Mouse (Mus musculus): ENCODE measurements around the gene Zfp385a. TPM values are rescaled to one million over a fixed set of nuclear protein-coding genes. Genes with fewer than 3 reads are reported as not detected.

The Zfp385a gene
- 1 to 10 TPM; 6.7 to 9.5 (median 8.8) TPM for total RNA-seq (2022)

- DNase-seq (ENCODE audit: low spot score): no peak
Measured at GRCm38 (mm10) chr15:103339961-103340337, at the start of gene Zfp385a. TSS of gene Zfp385a (minus strand) at chr15:103340093.

GRCm38 (mm10) chr15:103388556-103389145, 48.8 kb upstream of the Zfp385a start:
- DNase-seq (ENCODE audit: low spot score): peak; percentile 51

GRCm38 (mm10) chr15:103383771-103384488, 44.0 kb upstream of the Zfp385a start:
- DNase-seq (ENCODE audit: low spot score): peak; percentile 86

- DNase-seq (ENCODE audit: low spot score): peak; percentile 82
Measured at GRCm38 (mm10) chr15:103382795-103383406, 43.0 kb upstream of the Zfp385a start.

- DNase-seq (ENCODE audit: low spot score): no peak
Measured at GRCm38 (mm10) chr15:103382075-103382474, 42.2 kb upstream of the Zfp385a start.

- no peak for DNase-seq (ENCODE audit: low spot score)
Measured at GRCm38 (mm10) chr15:103378665-103379356, 38.9 kb upstream of the Zfp385a start.

GRCm38 (mm10) chr15:103377752-103378664, 38.1 kb upstream of the Zfp385a start:
- no peak for DNase-seq (ENCODE audit: low spot score)

- DNase-seq (ENCODE audit: low spot score): no peak
Measured at GRCm38 (mm10) chr15:103376837-103377269, 37.0 kb upstream of the Zfp385a start.

- no peak for DNase-seq (ENCODE audit: low spot score)
Measured at GRCm38 (mm10) chr15:103375112-103375800, 35.4 kb upstream of the Zfp385a start.

- DNase-seq (ENCODE audit: low spot score): no peak
Measured at GRCm38 (mm10) chr15:103372461-103372860, 32.6 kb upstream of the Zfp385a start.

- no peak for DNase-seq (ENCODE audit: low spot score)
Measured at GRCm38 (mm10) chr15:103371741-103372140, 31.8 kb upstream of the Zfp385a start.

GRCm38 (mm10) chr15:103371208-103371607, 31.3 kb upstream of the Zfp385a start:
- no peak for DNase-seq (ENCODE audit: low spot score)

- DNase-seq (ENCODE audit: low spot score): no peak
Measured at GRCm38 (mm10) chr15:103370462-103370861, 30.6 kb upstream of the Zfp385a start.

- DNase-seq (ENCODE audit: low spot score): no peak
Measured at GRCm38 (mm10) chr15:103369123-103369522, 29.2 kb upstream of the Zfp385a start.

GRCm38 (mm10) chr15:103368179-103368940, 28.5 kb upstream of the Zfp385a start:
- DNase-seq (ENCODE audit: low spot score): no peak

- DNase-seq (ENCODE audit: low spot score): peak; percentile 86
Measured at GRCm38 (mm10) chr15:103366376-103367149, 26.7 kb upstream of the Zfp385a start, which contains the start of gene Itga5. TSS of gene Itga5 (minus strand) at chr15:103366763.

- peak; percentile 73 for DNase-seq (ENCODE audit: low spot score)
Measured at GRCm38 (mm10) chr15:103365471-103366375, 25.8 kb upstream of the Zfp385a start.

GRCm38 (mm10) chr15:103364761-103365160, 24.9 kb upstream of the Zfp385a start:
- no peak for DNase-seq (ENCODE audit: low spot score)

All from heart, adult 8-10 months (tissue).